Mouse (Mus musculus) olfactory bulb, adult 2 months (tissue): Measurements from ENCODE around the gene Fam43a.

ENCODE experiments used
- CTCF ChIP-seq: fragments of 200-500 bp; IDR thresholded peaks from 2 replicates; pipeline ENCODE4 v1.5.1; 2012; ENCODE audit warnings: low read depth, mild to moderate bottlenecking, low read length, moderate library complexity; ENCODE audit not compliant: insufficient read depth
- POLR2A ChIP-seq: fragments of 200-500 bp; IDR thresholded peaks from 2 replicates; pipeline ENCODE4 v1.6.1; 2012; ENCODE audit warnings: mild to moderate bottlenecking, low read depth, low read length, moderate library complexity; ENCODE audit not compliant: insufficient read depth

GRCm38 (mm10) chr16:30645841-30646558, 46.5 kb downstream of the Fam43a start:
- no peak for TF ChIP-seq CTCF
- no peak for TF ChIP-seq POLR2A
